Mouse (Mus musculus): Measurements from ENCODE around the gene Vmn2r80.
"Not testable (repeated sequence)": the region's sequence is repeated elsewhere in the genome, so short reads cannot be mapped to it uniquely, and the experiment has no call there.

Gene Vmn2r80

DNA sequence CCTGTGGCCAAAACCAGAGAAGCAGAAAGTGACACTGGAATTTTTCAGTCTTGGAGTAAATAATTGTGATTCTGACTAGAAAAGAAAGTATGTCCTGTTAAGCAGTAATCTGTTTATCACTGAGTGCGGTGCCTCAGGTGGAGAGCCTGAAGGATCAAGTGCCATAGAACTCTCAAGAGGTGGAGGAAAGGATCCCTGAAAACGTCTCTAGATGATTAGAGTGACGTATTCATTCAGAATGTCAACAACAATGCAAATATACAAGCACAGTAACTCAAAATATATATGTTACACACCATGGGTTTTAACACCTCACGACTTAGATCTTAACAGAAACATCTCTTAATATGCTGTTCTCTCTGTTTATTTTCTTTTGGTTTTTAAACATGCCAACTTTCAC is at the start of gene Vmn2r80:
TSS of gene Vmn2r80 (plus strand) at position 301 of the 400 bp plus-strand sequence.
- DNase-seq (ENCODE audit: low read depth, low spot score): not testable (repeated sequence)

GRCm38 (mm10) chr10:79106325-79107282 is 42.0 kb upstream of the Vmn2r80 start:
- DNase-seq (ENCODE audit: low read depth, low spot score): peak; percentile 66

GRCm38 (mm10) chr10:79107531-79107930 is 41.0 kb upstream of the Vmn2r80 start:
- DNase-seq (ENCODE audit: low read depth, low spot score): no peak

- no peak for DNase-seq (ENCODE audit: low read depth, low spot score)
Measured at GRCm38 (mm10) chr10:79109156-79109555, 39.4 kb upstream of the Vmn2r80 start.

DNA sequence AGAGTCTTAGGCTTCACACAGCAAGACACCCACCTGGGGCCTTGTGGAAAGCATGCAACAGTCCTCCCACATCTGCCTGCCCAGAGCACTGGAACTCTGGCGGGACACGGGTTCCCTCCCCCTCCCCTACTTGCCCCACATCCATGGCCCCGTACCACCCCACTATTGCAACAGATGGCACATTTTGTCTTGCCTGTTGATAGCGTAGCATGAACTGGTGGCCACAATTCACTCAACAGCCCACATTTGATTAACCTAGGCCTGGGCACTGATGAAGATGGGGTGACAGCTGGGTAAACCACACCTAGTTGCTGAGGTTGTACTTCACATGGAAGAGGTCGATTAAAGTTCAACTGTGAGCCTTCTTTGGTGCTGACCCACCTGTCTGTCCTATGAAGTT is 38.1 kb upstream of the Vmn2r80 start:
- DNase-seq (ENCODE audit: low read depth, low spot score): no peak

GRCm38 (mm10) chr10:79115085-79115484 is 33.5 kb upstream of the Vmn2r80 start:
- DNase-seq (ENCODE audit: low read depth, low spot score): no peak

GRCm38 (mm10) chr10:79116125-79116849 is 32.3 kb upstream of the Vmn2r80 start:
- DNase-seq (ENCODE audit: low read depth, low spot score): peak; percentile 88

DNA sequence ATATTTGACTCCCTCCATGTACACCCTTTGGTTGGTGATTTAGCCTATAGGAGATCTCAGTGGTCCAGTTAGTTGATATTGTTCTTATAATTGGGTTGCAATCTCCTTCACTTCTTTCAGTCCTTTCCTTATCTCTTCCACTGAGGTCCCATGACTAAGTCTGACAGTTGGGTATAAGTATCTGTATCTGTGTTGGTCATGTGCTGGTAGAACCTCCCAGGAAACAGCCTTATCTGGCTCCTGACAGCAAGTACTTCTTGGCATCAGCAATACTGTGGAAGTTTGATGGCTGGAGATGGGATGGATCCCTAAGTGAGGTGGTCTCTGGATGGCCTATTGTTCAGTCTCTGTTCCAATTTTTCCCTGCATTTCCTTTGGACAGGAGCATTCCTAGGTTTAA is 3.0 kb downstream of the Vmn2r80 start:
- no peak for DNase-seq (ENCODE audit: low read depth, low spot score)

GRCm38 (mm10) chr10:79199973-79200372 is 51.4 kb downstream of the Vmn2r80 start:
- DNase-seq (ENCODE audit: low read depth, low spot score): not testable (repeated sequence)

- no peak for DNase-seq (ENCODE audit: low read depth, low spot score)
Measured at GRCm38 (mm10) chr10:79220432-79220831, 71.9 kb downstream of the Vmn2r80 start.

DNA sequence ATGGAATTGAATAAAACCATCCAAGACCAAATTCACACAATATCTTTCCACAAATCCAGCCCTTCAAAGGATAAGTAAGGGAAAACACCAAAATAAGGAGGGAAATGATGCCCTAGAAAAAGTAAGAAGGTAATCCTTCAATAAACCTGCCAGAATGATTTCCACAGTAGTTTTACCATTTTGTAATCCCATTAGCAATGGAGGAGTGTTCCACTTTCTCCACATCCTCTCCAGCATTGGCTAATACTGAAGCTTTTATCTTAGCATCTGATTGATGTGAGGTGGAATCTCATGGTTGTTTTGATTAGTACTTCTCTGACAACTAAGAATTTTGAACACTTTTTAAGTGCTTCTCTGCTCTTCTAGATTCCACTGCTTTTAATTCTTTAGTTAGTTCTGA is 73.0 kb downstream of the Vmn2r80 start:
- no peak for DNase-seq (ENCODE audit: low read depth, low spot score)

GRCm38 (mm10) chr10:79222214-79222613 is 73.6 kb downstream of the Vmn2r80 start:
- no peak for DNase-seq (ENCODE audit: low read depth, low spot score)
